Mouse (Mus musculus) neural tube, embryonic 12.5 days (tissue): ENCODE measurements at regions not wholly inside any gene's neighbourhood (a gene's known extent, or its start where the extent isn't known, plus 50 kb on each side); places are given as distances from the start of the nearest gene placed in this dataset.
A peak's percentile ranks its signal among the peaks of the same experiment; 100 is the strongest.

Experiments
- ATAC-seq: fragments of 200-750 bp; cut with Nextera tagmentation; 2 replicates; pipeline ENCODE4 v1.8.0; 2017; ENCODE audit warnings: low read depth, mild to moderate bottlenecking, moderate TSS enrichment, moderate library complexity; ENCODE audit not compliant: low FRiP score
- H3K27ac ChIP-seq: fragments of 300-500 bp; sonication (generic); 2 replicates; pipeline ENCODE4 v1.5.1; 2016
- H3K27me3 ChIP-seq: fragments of 300-500 bp; sonication (generic); replicated peaks from 2 replicates; pipeline ENCODE4 v1.6.1; 2016; ENCODE audit warnings: mild to moderate bottlenecking
- H3K36me3 ChIP-seq: fragments of 300-500 bp; sonication (generic); 2 replicates; pipeline ENCODE4 v1.6.1; 2016; ENCODE audit warnings: mild to moderate bottlenecking
- H3K4me1 ChIP-seq: fragments of 300-500 bp; sonication (generic); 2 replicates; pipeline ENCODE4 v1.6.1; 2016
- H3K4me2 ChIP-seq: fragments of 300-500 bp; sonication (generic); replicated peaks from 2 replicates; pipeline ENCODE4 v1.6.1; 2016; ENCODE audit warnings: mild to moderate bottlenecking
- H3K4me3 ChIP-seq: fragments of 300-500 bp; sonication (generic); 2 replicates; pipeline ENCODE4 v1.5.1; 2016
- H3K9ac ChIP-seq: fragments of 300-500 bp; sonication (generic); 2 replicates; pipeline ENCODE4 v1.6.1; 2016; ENCODE audit warnings: mild to moderate bottlenecking
- H3K9me3 ChIP-seq: fragments of 300-500 bp; sonication (generic); 2 replicates; pipeline ENCODE4 v1.6.1; 2016; ENCODE audit warnings: mild to moderate bottlenecking
- WGBS: fragments of 180-500 bp; shearing (Covaris S2); methylation state at CpG from one replicate; pipeline ENCODE4 v1.1.7; 2016; 5-methylcytosine and 5-hydroxymethylcytosine counted together

DNA sequence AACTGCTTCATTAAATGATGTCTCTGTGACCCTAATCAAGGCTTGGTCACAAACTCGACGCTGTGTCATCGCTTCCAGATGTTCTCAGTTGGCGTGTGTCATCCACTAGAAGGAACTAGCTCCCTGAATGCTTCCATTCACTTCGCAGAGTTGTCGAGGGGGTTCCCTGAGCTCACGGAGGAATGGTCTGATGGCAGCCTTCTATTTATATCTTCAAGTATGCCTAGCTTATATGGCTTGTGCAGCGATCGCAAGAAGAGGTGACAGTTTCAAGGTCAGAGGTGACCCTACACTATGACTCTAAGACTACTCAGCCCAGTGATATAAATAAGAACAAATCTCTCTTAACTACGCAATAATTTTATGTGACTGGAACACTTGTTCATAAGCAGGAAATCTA lies 126.3 kb downstream of the Nr4a2 start:
- Histone ChIP-seq H3K36me3 (no peaks in the 10 kb centered on the region), H3K27ac (no peak overlapping the region), H3K4me3 (no peak overlapping the region), H3K9ac (no peak overlapping the region), H3K9me3 (no peaks in the 10 kb centered on the region), H3K4me2 (no peak overlapping the region), H3K4me1 (no peaks in the 10 kb centered on the region), H3K27me3 (no peaks in the 10 kb centered on the region)
- ATAC-seq, result no peak
- 79% methylated on average over 10 of the region's 10 CpGs for WGBS

DNA sequence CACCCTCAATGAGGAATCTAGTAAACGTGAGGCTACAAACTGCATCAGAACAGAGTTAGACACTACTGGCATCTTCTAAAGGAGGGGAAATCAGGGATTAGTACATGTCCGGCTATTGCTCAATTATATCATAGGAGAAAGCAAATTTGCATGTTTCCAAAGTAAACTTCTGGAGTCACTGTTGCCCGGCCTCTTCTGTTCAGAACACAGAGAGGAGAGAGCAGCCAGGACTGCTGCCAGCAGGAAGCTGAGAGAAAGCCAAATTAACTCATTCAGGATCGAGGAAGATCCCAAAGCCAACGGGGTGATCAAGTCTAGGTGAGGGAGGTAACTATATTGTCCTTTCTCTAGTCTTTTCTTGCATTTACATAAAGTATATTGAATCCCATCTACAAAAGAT lies 131.0 kb downstream of the Nr4a2 start:
- no peak overlapping the region for H3K27ac ChIP-seq
- no peak overlapping the region for H3K4me2 ChIP-seq
- H3K9me3 ChIP-seq, result no peaks in the 10 kb centered on the region
- ATAC-seq, result no peak
- WGBS, result 85% methylated on average over 5 of the region's 5 CpGs
- no peaks in the 10 kb centered on the region for H3K4me1 ChIP-seq
- H3K9ac ChIP-seq, result no peak overlapping the region
- H3K27me3 ChIP-seq, result no peaks in the 10 kb centered on the region
- H3K4me3 ChIP-seq, result no peak overlapping the region
- no peaks in the 10 kb centered on the region for H3K36me3 ChIP-seq

DNA sequence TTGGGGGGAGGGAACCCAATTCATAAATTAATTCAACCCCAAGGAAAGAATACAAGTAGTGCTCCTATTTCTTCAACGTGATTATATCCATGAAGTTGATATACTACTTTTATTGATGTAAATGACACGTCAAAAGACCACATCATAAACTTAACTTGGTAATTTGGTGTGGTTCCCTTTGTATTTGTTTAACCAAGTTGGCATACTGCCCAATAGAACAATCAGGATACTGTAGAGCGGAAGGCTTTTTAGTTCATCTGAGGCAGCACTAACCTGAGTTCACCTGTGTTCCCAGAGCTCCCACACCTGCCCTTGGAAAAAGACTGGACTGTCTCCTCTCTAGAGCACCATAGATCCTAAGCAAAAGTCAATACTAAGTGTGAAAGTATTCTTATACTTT lies 132.0 kb downstream of the Nr4a2 start:
- no peak overlapping the region for H3K9ac ChIP-seq
- no peak for ATAC-seq
- H3K9me3 ChIP-seq, result no peaks in the 10 kb centered on the region
- no peaks in the 10 kb centered on the region for H3K4me1 ChIP-seq
- H3K4me2 ChIP-seq, result no peak overlapping the region
- H3K27me3 ChIP-seq, result no peaks in the 10 kb centered on the region
- 84% methylated on average over 3 of the region's 3 CpGs for WGBS
- no peak overlapping the region for H3K27ac ChIP-seq
- no peaks in the 10 kb centered on the region for H3K36me3 ChIP-seq
- no peak overlapping the region for H3K4me3 ChIP-seq

DNA sequence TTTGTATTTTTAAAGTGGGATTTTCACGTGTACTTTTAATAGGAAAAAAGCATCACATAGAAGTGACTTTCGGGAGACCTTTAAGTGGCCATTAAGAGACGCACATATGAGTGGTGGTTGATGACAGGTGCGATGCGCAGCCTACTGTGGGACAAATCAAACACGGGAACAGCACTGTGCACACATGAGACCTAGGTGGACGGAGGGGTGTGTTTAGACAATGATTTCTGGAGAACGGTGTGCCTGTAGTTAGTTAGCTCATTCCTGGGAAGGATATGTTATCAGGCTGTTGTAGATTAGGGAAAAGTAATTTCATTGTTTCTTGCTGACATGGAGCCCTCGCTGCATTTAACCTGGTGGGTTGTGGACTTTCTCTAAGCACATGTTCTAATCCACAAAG lies 133.0 kb downstream of the Nr4a2 start:
- Histone ChIP-seq H3K4me2 (no peak overlapping the region), H3K27ac (no peak overlapping the region), H3K27me3 (no peaks in the 10 kb centered on the region), H3K9me3 (no peaks in the 10 kb centered on the region), H3K4me3 (no peak overlapping the region), H3K4me1 (no peaks in the 10 kb centered on the region), H3K36me3 (no peaks in the 10 kb centered on the region), H3K9ac (no peak overlapping the region)
- WGBS, result 92% methylated on average over 9 of the region's 9 CpGs
- ATAC-seq, result no peak

DNA sequence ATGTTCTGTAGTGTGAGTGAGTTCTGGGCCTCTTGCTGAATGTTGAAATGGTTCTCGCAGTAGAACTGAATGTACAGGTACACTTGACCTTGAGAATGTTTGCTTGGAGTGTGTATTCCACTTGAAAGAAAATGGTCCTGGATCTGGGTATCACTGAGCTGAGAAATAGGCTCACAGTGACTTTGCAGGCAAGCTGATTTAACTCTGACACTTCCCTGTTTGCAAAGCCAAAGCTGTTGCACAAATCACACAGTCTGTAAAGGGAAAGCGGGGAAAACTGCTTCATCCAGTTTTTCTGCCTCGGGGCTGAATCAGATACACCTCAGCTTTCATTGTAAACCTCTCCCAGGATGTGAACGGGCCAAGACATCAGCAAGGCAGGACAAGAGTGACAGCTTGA lies 140.6 kb downstream of the Nr4a2 start:
- no peaks in the 10 kb centered on the region for H3K9me3 ChIP-seq
- H3K36me3 ChIP-seq, result no peaks in the 10 kb centered on the region
- no peak overlapping the region for H3K4me2 ChIP-seq
- H3K4me1 ChIP-seq, result no peaks in the 10 kb centered on the region
- H3K27me3 ChIP-seq, result no peaks in the 10 kb centered on the region
- no peak overlapping the region for H3K27ac ChIP-seq
- no peak overlapping the region for H3K4me3 ChIP-seq
- 81% methylated on average over 4 of the region's 4 CpGs for WGBS
- no peak for ATAC-seq
- no peak overlapping the region for H3K9ac ChIP-seq

DNA sequence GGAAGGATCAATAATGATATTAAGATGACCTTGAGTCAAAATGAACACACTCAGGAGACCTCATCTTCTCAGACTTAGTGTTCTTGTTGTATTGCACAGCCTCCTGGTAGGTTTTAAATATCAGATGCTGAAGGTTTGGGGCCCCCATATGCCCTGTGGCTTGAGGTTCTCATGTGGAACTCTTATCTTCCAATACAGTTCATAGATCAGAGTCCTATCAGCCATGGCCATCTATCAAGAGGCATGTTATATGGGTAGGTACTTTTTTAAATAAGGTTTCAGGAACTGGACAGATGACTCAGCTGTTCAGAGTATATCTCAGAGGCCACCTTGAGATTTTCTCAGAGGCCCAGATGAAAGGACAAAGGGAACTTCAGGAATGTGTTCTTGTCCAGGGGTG lies 143.2 kb downstream of the Nr4a2 start:
- Histone ChIP-seq H3K4me2 (no peak overlapping the region), H3K27me3 (no peaks in the 10 kb centered on the region), H3K4me3 (no peak overlapping the region), H3K36me3 (no peaks in the 10 kb centered on the region), H3K4me1 (no peaks in the 10 kb centered on the region), H3K9ac (no peak overlapping the region), H3K27ac (no peak overlapping the region), H3K9me3 (no peaks in the 10 kb centered on the region)
- ATAC-seq, result no peak

DNA sequence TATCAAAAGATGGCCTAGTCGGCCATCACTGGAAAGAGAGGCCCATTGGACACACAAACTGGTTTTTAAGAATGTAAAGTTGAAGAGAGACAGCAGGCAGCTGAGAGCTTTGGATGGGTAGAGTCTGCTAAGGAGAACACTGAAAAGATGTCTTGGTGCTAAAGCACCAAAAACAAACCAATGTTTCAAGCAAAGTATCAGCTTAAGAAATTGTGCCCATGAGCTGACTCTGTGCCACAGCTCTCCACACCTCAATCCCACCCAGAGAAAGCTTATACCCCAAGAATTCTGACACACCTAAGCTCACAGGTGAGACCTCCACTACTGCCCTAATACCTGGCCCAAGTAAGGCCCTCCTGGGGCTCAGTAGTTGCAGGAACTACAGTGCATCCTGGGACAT lies 148.1 kb downstream of the Nr4a2 start:
- no peaks in the 10 kb centered on the region for H3K36me3 ChIP-seq
- no peaks in the 10 kb centered on the region for H3K9me3 ChIP-seq
- 89% methylated on average over 1 of the region's 1 CpGs for WGBS
- H3K27ac ChIP-seq, result no peak overlapping the region
- H3K9ac ChIP-seq, result no peak overlapping the region
- no peak for ATAC-seq
- no peak overlapping the region for H3K4me3 ChIP-seq
- H3K4me2 ChIP-seq, result no peak overlapping the region
- H3K27me3 ChIP-seq, result no peaks in the 10 kb centered on the region
- H3K4me1 ChIP-seq, result no peaks in the 10 kb centered on the region

DNA sequence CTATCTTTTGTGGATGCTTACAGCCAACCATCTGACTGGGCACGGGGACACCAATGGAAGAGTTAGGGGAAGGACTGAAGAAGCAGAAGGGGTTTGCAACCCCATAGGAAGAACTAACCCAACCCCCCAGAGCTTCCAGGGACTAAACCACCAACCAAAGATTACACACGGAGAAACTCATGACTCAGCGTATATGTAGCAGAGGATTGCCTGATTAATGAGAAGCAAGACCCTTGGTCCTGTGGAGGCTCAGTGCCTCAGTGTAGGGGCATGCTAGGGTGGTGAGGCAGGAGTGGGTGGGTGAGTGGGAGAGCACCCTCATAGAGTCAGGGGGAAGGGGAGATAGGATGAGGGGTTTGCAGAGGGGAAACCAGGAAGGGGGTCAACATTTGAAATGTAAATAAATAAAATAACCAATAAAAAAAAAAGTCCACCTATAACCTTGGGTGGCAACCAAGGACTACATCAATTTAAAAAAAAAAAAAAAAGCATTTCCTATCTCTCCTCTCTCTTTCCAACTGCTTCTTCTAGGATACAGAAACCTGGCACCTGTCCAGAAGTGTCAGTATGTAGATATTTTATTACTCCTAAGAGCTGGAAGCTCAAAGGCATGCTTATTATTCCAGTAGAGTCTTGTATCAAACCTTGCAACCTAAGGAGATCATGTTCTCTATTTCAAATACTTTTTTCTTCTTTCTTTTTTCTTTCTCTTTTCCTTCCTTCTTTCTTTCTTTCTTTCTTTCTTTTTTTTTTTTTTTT lies 159.7 kb downstream of the Nr4a2 start:
- no peaks in the 10 kb centered on the region for H3K4me1 ChIP-seq
- no peak overlapping the region for H3K4me3 ChIP-seq
- 92% methylated on average over 3 of the region's 3 CpGs for WGBS
- H3K27ac ChIP-seq, result no peak overlapping the region
- no peaks in the 10 kb centered on the region for H3K9me3 ChIP-seq
- no peaks in the 10 kb centered on the region for H3K27me3 ChIP-seq
- no peaks in the 10 kb centered on the region for H3K36me3 ChIP-seq
- no peak overlapping the region for H3K4me2 ChIP-seq
- no peak overlapping the region for H3K9ac ChIP-seq
- no peak for ATAC-seq

DNA sequence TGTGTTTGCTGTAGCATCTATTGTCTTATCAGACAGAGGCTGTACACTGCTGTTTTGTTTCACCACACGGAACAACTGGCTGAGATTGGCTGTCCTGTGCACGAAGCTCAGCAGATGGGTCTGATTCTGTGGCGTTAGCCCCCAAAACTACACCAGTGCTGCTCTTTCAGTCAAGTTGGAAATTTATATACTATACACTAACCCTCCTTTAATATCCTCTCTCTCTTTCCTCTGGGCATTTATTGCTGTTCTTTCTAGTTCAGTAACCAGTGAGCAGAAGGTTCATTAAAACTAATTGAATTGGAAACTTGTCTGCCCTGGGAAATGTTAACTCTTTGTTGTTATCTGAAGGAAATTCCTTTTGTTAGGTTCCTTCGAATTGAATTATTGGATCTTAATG lies 164.1 kb downstream of the Nr4a2 start:
- Histone ChIP-seq H3K9me3 (no peaks in the 10 kb centered on the region), H3K27me3 (no peaks in the 10 kb centered on the region), H3K36me3 (no peaks in the 10 kb centered on the region), H3K27ac (no peak overlapping the region), H3K4me3 (no peak overlapping the region), H3K9ac (no peak overlapping the region), H3K4me2 (no peak overlapping the region), H3K4me1 (no peaks in the 10 kb centered on the region)
- WGBS, result 46% methylated on average over 4 of the region's 4 CpGs
- ATAC-seq, result peak; percentile 69

DNA sequence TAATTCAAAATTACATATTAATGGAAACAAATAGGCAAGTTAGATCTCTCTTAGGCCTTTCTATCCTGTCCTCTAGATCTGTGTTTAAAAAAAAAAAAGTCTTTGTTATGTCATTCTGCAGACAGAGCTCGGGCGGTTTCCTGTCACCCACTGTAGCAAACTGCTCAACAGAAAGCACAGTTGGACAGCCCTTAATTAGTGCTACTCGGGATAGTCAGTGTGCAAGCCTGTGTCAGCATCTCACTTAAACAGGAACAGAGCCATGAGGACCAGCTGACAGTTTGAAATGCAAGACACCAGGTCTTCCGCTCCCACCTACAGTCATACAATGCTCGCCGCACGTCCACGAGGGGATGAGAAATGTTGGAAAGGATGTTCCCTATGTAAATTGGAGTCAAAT lies 170.5 kb downstream of the Nr4a2 start:
- ATAC-seq, result no peak
- no peak overlapping the region for H3K4me3 ChIP-seq
- H3K4me1 ChIP-seq, result no peaks in the 10 kb centered on the region
- no peaks in the 10 kb centered on the region for H3K27me3 ChIP-seq
- no peaks in the 10 kb centered on the region for H3K9me3 ChIP-seq
- WGBS, result 80% methylated on average over 8 of the region's 8 CpGs
- H3K36me3 ChIP-seq, result no peaks in the 10 kb centered on the region
- no peak overlapping the region for H3K4me2 ChIP-seq
- H3K9ac ChIP-seq, result no peak overlapping the region
- no peak overlapping the region for H3K27ac ChIP-seq

DNA sequence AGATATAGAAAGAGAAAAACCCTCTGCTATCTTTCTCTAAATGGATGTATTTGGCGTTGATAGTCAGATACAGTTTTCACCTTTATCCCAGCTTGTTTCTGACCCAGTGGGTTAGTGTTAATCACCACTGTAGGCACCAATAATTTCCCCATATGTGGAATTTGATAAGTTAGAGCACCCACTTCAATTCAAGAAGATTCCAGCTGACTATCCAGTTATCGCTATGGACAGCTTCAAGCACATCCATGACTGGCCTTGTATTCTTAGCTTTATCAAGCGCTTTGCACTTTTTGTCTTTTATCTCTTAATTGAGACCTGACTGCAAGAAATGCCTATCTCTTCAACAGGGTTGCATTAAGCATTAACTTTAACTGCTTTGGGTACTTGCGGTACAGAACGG lies 211.3 kb downstream of the Nr4a2 start:
- Histone ChIP-seq H3K36me3 (no peaks in the 10 kb centered on the region), H3K9ac (no peak overlapping the region), H3K27ac (no peak overlapping the region), H3K27me3 (no peaks in the 10 kb centered on the region), H3K9me3 (no peaks in the 10 kb centered on the region), H3K4me1 (no peaks in the 10 kb centered on the region), H3K4me2 (no peak overlapping the region), H3K4me3 (no peak overlapping the region)
- ATAC-seq, result no peak
- WGBS, result 93% methylated on average over 5 of the region's 5 CpGs

DNA sequence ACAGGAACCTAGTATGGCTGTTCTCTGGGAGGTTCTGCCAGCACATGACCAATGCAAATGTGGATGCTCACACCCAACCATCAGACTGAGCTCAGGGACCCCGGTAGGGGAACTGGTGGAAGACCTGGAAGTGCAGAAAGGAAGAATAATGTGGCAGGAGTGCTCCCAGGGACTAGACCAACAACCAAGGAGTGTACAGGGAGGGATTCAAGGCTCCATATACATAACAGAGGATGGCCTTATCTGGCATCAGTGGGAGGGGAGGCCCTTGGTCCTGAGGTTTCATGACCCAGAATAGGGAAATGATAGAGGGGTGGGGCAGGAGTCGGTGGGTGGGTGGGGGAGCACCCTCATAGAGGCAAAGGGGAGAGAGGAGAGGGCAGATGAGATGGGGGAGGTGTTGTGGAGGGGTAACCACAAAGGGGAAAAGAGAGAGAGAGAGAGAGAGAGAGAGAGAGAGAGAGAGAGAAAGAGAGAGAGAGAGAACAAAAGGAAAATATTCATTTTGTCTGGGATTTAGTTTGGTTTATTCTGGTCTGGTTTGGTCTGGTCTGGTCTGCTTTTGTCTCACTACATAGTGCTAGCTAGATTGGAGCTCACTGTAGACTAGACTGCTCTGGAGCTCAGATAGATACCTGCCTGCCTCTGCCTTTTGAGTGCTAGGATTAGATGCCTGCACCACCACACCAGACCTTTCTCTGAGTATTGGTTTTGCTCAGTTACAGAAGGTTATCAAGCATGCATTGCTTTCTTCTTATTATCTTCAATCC lies 214.5 kb downstream of the Nr4a2 start:
- ATAC-seq, result no peak
- H3K4me3 ChIP-seq, result no peak overlapping the region
- no peaks in the 10 kb centered on the region for H3K36me3 ChIP-seq
- H3K27me3 ChIP-seq, result no peaks in the 10 kb centered on the region
- H3K4me2 ChIP-seq, result no peak overlapping the region
- H3K9me3 ChIP-seq, result no peaks in the 10 kb centered on the region
- H3K27ac ChIP-seq, result no peak overlapping the region
- no peak overlapping the region for H3K9ac ChIP-seq
- no peaks in the 10 kb centered on the region for H3K4me1 ChIP-seq
- 78% methylated on average over 2 of the region's 2 CpGs for WGBS

DNA sequence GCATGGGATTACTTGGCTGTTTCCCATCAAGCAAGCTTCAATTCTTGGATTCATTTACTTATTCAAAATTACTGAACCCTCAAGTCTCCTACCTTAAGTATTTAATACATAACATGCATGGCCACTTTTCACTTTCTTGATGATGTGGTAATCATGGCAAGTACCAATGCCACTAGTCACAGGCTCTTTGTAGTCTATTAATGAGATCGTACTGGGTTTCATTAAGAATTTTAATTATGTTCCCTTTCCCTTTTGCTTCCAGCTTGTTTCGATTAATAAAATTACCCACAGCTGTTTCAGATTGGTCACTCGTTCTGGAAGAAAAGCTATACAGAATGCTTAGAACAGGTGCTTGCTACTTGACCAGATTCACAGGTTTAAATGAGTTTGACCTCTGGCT lies 238.6 kb downstream of the Nr4a2 start:
- no peak overlapping the region for H3K27ac ChIP-seq
- no peaks in the 10 kb centered on the region for H3K9me3 ChIP-seq
- no peaks in the 10 kb centered on the region for H3K27me3 ChIP-seq
- no peak overlapping the region for H3K4me3 ChIP-seq
- no peak for ATAC-seq
- WGBS, result 76% methylated on average over 3 of the region's 3 CpGs
- H3K4me2 ChIP-seq, result no peak overlapping the region
- no peaks in the 10 kb centered on the region for H3K4me1 ChIP-seq
- H3K9ac ChIP-seq, result no peak overlapping the region
- no peaks in the 10 kb centered on the region for H3K36me3 ChIP-seq
